Mouse (Mus musculus): ENCODE measurements around the gene Trpv5. TPM values are rescaled to one million over a fixed set of nuclear protein-coding genes. Genes with fewer than 3 reads are reported as not detected.

Trpv5 gene
- polyA plus RNA-seq, 1 experiment from 2014 or later: not detected

GRCm38 (mm10) chr6:41681656-41682055, 1.1 kb upstream of the Trpv5 start:
- ATAC-seq (replicated peaks): no peak
- no peak overlapping the region for H3K27ac ChIP-seq (replicated peaks)
- no peak overlapping the region for H3K4me3 ChIP-seq
- no peaks in the 10 kb centered on the region for H3K27me3 ChIP-seq
- no peaks in the 10 kb centered on the region for H3K9me3 ChIP-seq
- no peaks in the 10 kb centered on the region for H3K36me3 ChIP-seq
- no peaks in the 10 kb centered on the region for H3K4me1 ChIP-seq
- no peak overlapping the region for H3K4me2 ChIP-seq (replicated peaks)
- WGBS: 91% methylated on average over 5 of the region's 5 CpGs
- H3K9ac ChIP-seq (replicated peaks): no peak overlapping the region

GRCm38 (mm10) chr6:41676530-41676929, 4.0 kb downstream of the Trpv5 start:
- H3K9me3 ChIP-seq: no peaks in the 10 kb centered on the region
- no peak overlapping the region for H3K4me3 ChIP-seq
- no peaks in the 10 kb centered on the region for H3K36me3 ChIP-seq
- ATAC-seq (replicated peaks): no peak
- H3K27ac ChIP-seq (replicated peaks): no peak overlapping the region
- 89% methylated on average over 2 of the region's 2 CpGs for WGBS
- no peak overlapping the region for H3K9ac ChIP-seq (replicated peaks)
- H3K27me3 ChIP-seq: no peaks in the 10 kb centered on the region
- H3K4me1 ChIP-seq: no peaks in the 10 kb centered on the region
- no peak overlapping the region for H3K4me2 ChIP-seq (replicated peaks)

- no peak for ATAC-seq (replicated peaks)
- Histone ChIP-seq H3K4me3 (no peak overlapping the region), H3K9me3 (no peaks in the 10 kb centered on the region), H3K4me2 (replicated peaks) (no peak overlapping the region), H3K27ac (replicated peaks) (no peak overlapping the region), H3K36me3 (no peaks in the 10 kb centered on the region), H3K4me1 (no peaks in the 10 kb centered on the region), H3K9ac (replicated peaks) (no peak overlapping the region), H3K27me3 (no peaks in the 10 kb centered on the region)
- WGBS: 29% methylated on average over 2 of the region's 2 CpGs
Observed at GRCm38 (mm10) chr6:41662320-41662719, 18.2 kb downstream of the Trpv5 start.

GRCm38 (mm10) chr6:41658487-41658886, 22.1 kb downstream of the Trpv5 start:
- no peak for ATAC-seq (replicated peaks)
- 88% methylated on average over 1 of the region's 1 CpGs for WGBS
- no peaks in the 10 kb centered on the region for H3K4me1 ChIP-seq

GRCm38 (mm10) chr6:41654648-41655047, 25.9 kb downstream of the Trpv5 start:
- no peak overlapping the region for H3K9ac ChIP-seq (replicated peaks)
- H3K36me3 ChIP-seq: no peaks in the 10 kb centered on the region
- H3K4me1 ChIP-seq: no peaks in the 10 kb centered on the region
- ATAC-seq (replicated peaks): no peak
- no peak overlapping the region for H3K27ac ChIP-seq (replicated peaks)
- H3K9me3 ChIP-seq: no peaks in the 10 kb centered on the region
- H3K4me2 ChIP-seq (replicated peaks): no peak overlapping the region
- H3K4me3 ChIP-seq: no peak overlapping the region
- WGBS: 88% methylated on average over 8 of the region's 8 CpGs
- no peaks in the 10 kb centered on the region for H3K27me3 ChIP-seq

More at GRCm38 (mm10) chr6:41658487-41658886, 22.1 kb downstream of the Trpv5 start:
- Histone ChIP-seq H3K9me3 (no peaks in the 10 kb centered on the region), H3K4me2 (replicated peaks) (no peak overlapping the region), H3K27me3 (no peaks in the 10 kb centered on the region), H3K27ac (replicated peaks) (no peak overlapping the region), H3K36me3 (no peaks in the 10 kb centered on the region), H3K9ac (replicated peaks) (no peak overlapping the region), H3K4me3 (no peak overlapping the region)

- no peak overlapping the region for H3K4me3 ChIP-seq
- no peaks in the 10 kb centered on the region for H3K9me3 ChIP-seq
- no peak overlapping the region for H3K4me2 ChIP-seq (replicated peaks)
- WGBS: 98% methylated on average over 5 of the region's 5 CpGs
- H3K36me3 ChIP-seq: no peaks in the 10 kb centered on the region
- H3K27ac ChIP-seq (replicated peaks): no peak overlapping the region
- H3K27me3 ChIP-seq: no peaks in the 10 kb centered on the region
- H3K4me1 ChIP-seq: no peaks in the 10 kb centered on the region
- ATAC-seq (replicated peaks): no peak
- no peak overlapping the region for H3K9ac ChIP-seq (replicated peaks)
Observed at GRCm38 (mm10) chr6:41653173-41653572, 27.4 kb downstream of the Trpv5 start.

GRCm38 (mm10) chr6:41646672-41647071, 33.9 kb downstream of the Trpv5 start:
- H3K4me2 ChIP-seq (replicated peaks): no peak overlapping the region

GRCm38 (mm10) chr6:41646220-41646619, 34.3 kb downstream of the Trpv5 start:
- no peak for ATAC-seq (replicated peaks)
- Histone ChIP-seq H3K36me3 (no peaks in the 10 kb centered on the region), H3K4me2 (replicated peaks) (no peak overlapping the region), H3K27ac (replicated peaks) (no peak overlapping the region), H3K4me1 (no peaks in the 10 kb centered on the region), H3K27me3 (no peaks in the 10 kb centered on the region), H3K4me3 (no peak overlapping the region), H3K9ac (replicated peaks) (no peak overlapping the region), H3K9me3 (no peaks in the 10 kb centered on the region)
- WGBS: 79% methylated on average over 3 of the region's 3 CpGs

More at GRCm38 (mm10) chr6:41646672-41647071, 33.9 kb downstream of the Trpv5 start:
- no peak for ATAC-seq (replicated peaks)
- no peak overlapping the region for H3K4me3 ChIP-seq
- H3K9ac ChIP-seq (replicated peaks): no peak overlapping the region
- H3K36me3 ChIP-seq: no peaks in the 10 kb centered on the region
- H3K27me3 ChIP-seq: no peaks in the 10 kb centered on the region
- no peak overlapping the region for H3K27ac ChIP-seq (replicated peaks)
- no peaks in the 10 kb centered on the region for H3K9me3 ChIP-seq
- no peaks in the 10 kb centered on the region for H3K4me1 ChIP-seq

- no peak overlapping the region for H3K27ac ChIP-seq (replicated peaks)
- H3K4me2 ChIP-seq (replicated peaks): no peak overlapping the region
- H3K9ac ChIP-seq (replicated peaks): no peak overlapping the region
- no peaks in the 10 kb centered on the region for H3K27me3 ChIP-seq
- WGBS: 96% methylated on average over 3 of the region's 3 CpGs
- ATAC-seq (replicated peaks): no peak
- no peaks in the 10 kb centered on the region for H3K9me3 ChIP-seq
- no peaks in the 10 kb centered on the region for H3K36me3 ChIP-seq
- H3K4me1 ChIP-seq: no peaks in the 10 kb centered on the region
- no peak overlapping the region for H3K4me3 ChIP-seq
Observed at GRCm38 (mm10) chr6:41643227-41643626, 37.3 kb downstream of the Trpv5 start.

- 92% methylated on average over 4 of the region's 4 CpGs for WGBS
- H3K4me3 ChIP-seq: no peak overlapping the region
Observed at GRCm38 (mm10) chr6:41642765-41643164, 37.8 kb downstream of the Trpv5 start.

GRCm38 (mm10) chr6:41641173-41641866, 39.2 kb downstream of the Trpv5 start:
- no peak for ATAC-seq (replicated peaks)
- Histone ChIP-seq H3K27me3 (no peaks in the 10 kb centered on the region), H3K4me3 (no peak overlapping the region), H3K9me3 (no peaks in the 10 kb centered on the region), H3K9ac (replicated peaks) (no peak overlapping the region), H3K27ac (replicated peaks) (no peak overlapping the region), H3K4me1 (no peaks in the 10 kb centered on the region), H3K36me3 (no peaks in the 10 kb centered on the region), H3K4me2 (replicated peaks) (no peak overlapping the region)
- 85% methylated on average over 6 of the region's 6 CpGs for WGBS

More at GRCm38 (mm10) chr6:41642765-41643164, 37.8 kb downstream of the Trpv5 start:
- no peak for ATAC-seq (replicated peaks)
- H3K36me3 ChIP-seq: no peaks in the 10 kb centered on the region
- H3K9me3 ChIP-seq: no peaks in the 10 kb centered on the region
- H3K9ac ChIP-seq (replicated peaks): no peak overlapping the region
- H3K27me3 ChIP-seq: no peaks in the 10 kb centered on the region
- H3K4me2 ChIP-seq (replicated peaks): no peak overlapping the region
- no peak overlapping the region for H3K27ac ChIP-seq (replicated peaks)
- H3K4me1 ChIP-seq: no peaks in the 10 kb centered on the region

GRCm38 (mm10) chr6:41640449-41640848, 40.1 kb downstream of the Trpv5 start:
- no peak for ATAC-seq (replicated peaks)
- WGBS: 55% methylated on average over 3 of the region's 3 CpGs

GRCm38 (mm10) chr6:41637927-41638506, 42.6 kb downstream of the Trpv5 start:
- Histone ChIP-seq H3K4me2 (replicated peaks) (no peak overlapping the region), H3K4me3 (no peak overlapping the region), H3K4me1 (no peaks in the 10 kb centered on the region), H3K27me3 (no peaks in the 10 kb centered on the region), H3K9ac (replicated peaks) (no peak overlapping the region), H3K36me3 (no peaks in the 10 kb centered on the region), H3K9me3 (no peaks in the 10 kb centered on the region), H3K27ac (replicated peaks) (no peak overlapping the region)
- WGBS: 78% methylated on average over 6 of the region's 6 CpGs
- ATAC-seq (replicated peaks): 0 out of 2 replicates have a peak, but pooled peaks have one; percentile 32

More at GRCm38 (mm10) chr6:41640449-41640848, 40.1 kb downstream of the Trpv5 start:
- no peak overlapping the region for H3K4me2 ChIP-seq (replicated peaks)
- no peaks in the 10 kb centered on the region for H3K36me3 ChIP-seq
- no peak overlapping the region for H3K4me3 ChIP-seq
- H3K9me3 ChIP-seq: no peaks in the 10 kb centered on the region
- no peak overlapping the region for H3K9ac ChIP-seq (replicated peaks)
- no peaks in the 10 kb centered on the region for H3K27me3 ChIP-seq
- H3K4me1 ChIP-seq: no peaks in the 10 kb centered on the region
- no peak overlapping the region for H3K27ac ChIP-seq (replicated peaks)

Measured in forebrain, embryonic 15.5 days (tissue).